In genomic region chr13:69478703-69479102, GRCm38 (mm10) we compare ENCODE assay signal across 18 mouse cellular contexts.
"Had no signal": no experiment of that assay in that cellular context is flagged by ENCODE, and none has a peak within 500 bp of the region (broad histone marks: within the 10 kb centered on the region; RNA-seq: fewer than 3 reads in every experiment).

No protein-coding gene starts in this region.

- DNase-seq: liver, postnatal 0 days; lung, adult 2 months; lung, postnatal 14 days; lung, postnatal 36 days; right cerebral cortex, postnatal 14 days; thymus, adult 2 months; thymus, postnatal 25 days; thymus, postnatal 4 days had no signal

- H3K4me2 ChIP-seq: lung, embryonic 15.5 days; midbrain, embryonic 11.5 days; midbrain, embryonic 13.5 days; midbrain, embryonic 15.5 days; neural tube, embryonic 12.5 days; stomach, embryonic 15.5 days had no signal

- H3K9me3 ChIP-seq: lung, embryonic 15.5 days; megakaryocyte, embryonic 14.5 days; midbrain, embryonic 13.5 days; midbrain, embryonic 15.5 days; neural tube, embryonic 12.5 days; stomach, embryonic 15.5 days had no signal

- H3K27ac ChIP-seq: lung, embryonic 15.5 days; macrophage; midbrain, embryonic 13.5 days; midbrain, embryonic 15.5 days; neural tube, embryonic 12.5 days; stomach, embryonic 15.5 days; stomach, postnatal 0 days had no signal

- H3K4me3 ChIP-seq: lung, embryonic 15.5 days; megakaryocyte, embryonic 14.5 days; midbrain, embryonic 13.5 days; midbrain, embryonic 15.5 days; neural tube, embryonic 12.5 days; stomach, embryonic 15.5 days had no signal

- H3K36me3 ChIP-seq: lung, embryonic 15.5 days; midbrain, embryonic 13.5 days; midbrain, embryonic 15.5 days; neural tube, embryonic 12.5 days; stomach, embryonic 15.5 days had no signal

- H3K9ac ChIP-seq: liver, postnatal 0 days; lung, embryonic 15.5 days; midbrain, embryonic 13.5 days; midbrain, embryonic 15.5 days; neural tube, embryonic 12.5 days; stomach, embryonic 15.5 days had no signal

- ATAC-seq: liver, postnatal 0 days; lung, postnatal 0 days; midbrain, embryonic 13.5 days; midbrain, embryonic 15.5 days had no signal
